Mouse (Mus musculus) lung, postnatal 0 days (tissue): Measurements from ENCODE around the gene Laptm5. TPM values are rescaled to one million over a fixed set of nuclear protein-coding genes. Genes with fewer than 3 reads are reported as not detected.
A peak's percentile ranks its signal among the peaks of the same experiment; 100 is the strongest.

Experiments
- ATAC-seq: fragments of 200-750 bp; cut with Nextera tagmentation; 2 replicates; pipeline ENCODE4 v1.8.0; 2017; ENCODE audit warnings: moderate library complexity
- DNase-seq: peaks from one replicate; pipeline ENCODE4 v3.0.0-alpha.2; 2016; ENCODE audit warnings: low spot score
- H3K27ac ChIP-seq: fragments of 300-500 bp; sonication (generic); 2 replicates; pipeline ENCODE4 v1.5.1; 2014; ENCODE audit warnings: antibody characterized with exemption, mild to moderate bottlenecking, low read length, mixed read lengths
- H3K27me3 ChIP-seq: fragments of 300-500 bp; sonication (generic); replicated peaks from 2 replicates; pipeline ENCODE4 v1.6.1; 2014; ENCODE audit warnings: low read length, mixed read lengths; ENCODE audit not compliant: insufficient read depth
- H3K36me3 ChIP-seq: fragments of 300-500 bp; sonication (generic); 2 replicates; pipeline ENCODE4 v1.6.1; 2014; ENCODE audit warnings: low read length, mixed read lengths; ENCODE audit not compliant: insufficient read depth
- H3K4me1 ChIP-seq: fragments of 300-500 bp; sonication (generic); 2 replicates; pipeline ENCODE4 v1.6.1; 2014; ENCODE audit warnings: antibody characterized with exemption, low read depth, low read length, mixed read lengths; ENCODE audit not compliant: insufficient read depth
- H3K4me2 ChIP-seq: fragments of 300-500 bp; sonication (generic); replicated peaks from 2 replicates; pipeline ENCODE4 v1.6.1; 2014; ENCODE audit warnings: low read depth, mild to moderate bottlenecking, low read length, moderate library complexity, mixed read lengths
- H3K4me3 ChIP-seq: fragments of 300-500 bp; sonication (generic); 2 replicates; pipeline ENCODE4 v1.5.1; 2014; ENCODE audit warnings: low read depth, low read length
- H3K9ac ChIP-seq: fragments of 300-500 bp; sonication (generic); replicated peaks from 2 replicates; pipeline ENCODE4 v1.6.1; 2014; ENCODE audit warnings: low read depth, mild to moderate bottlenecking
- H3K9me3 ChIP-seq: fragments of 300-500 bp; sonication (generic); 2 replicates; pipeline ENCODE4 v1.6.1; 2016; ENCODE audit warnings: low read length, mixed read lengths
- CTCF ChIP-seq: IDR thresholded peaks from 2 replicates; pipeline ENCODE4 v1.5.1; 2016; ENCODE audit warnings: antibody characterized with exemption, mild to moderate bottlenecking
- EP300 ChIP-seq: IDR thresholded peaks from 2 replicates; pipeline ENCODE4 v1.6.1; 2016; ENCODE audit warnings: antibody characterized with exemption, mild to moderate bottlenecking, control low read depth
- WGBS: fragments of 180-500 bp; shearing (Covaris S2); extraction: QIAGEN DNeasy Blood & Tissue Kit; methylation state at CpG from one replicate; pipeline ENCODE4 v1.1.7; 2014; 5-methylcytosine and 5-hydroxymethylcytosine counted together
- polyA plus RNA-seq: library from polyadenylated mRNA; unstranded; fragments of >200 nt; fragmentation: Nextera tagmentation; extraction: Ambion mirVana; gene quantifications from 2 replicates; pipeline ENCODE4 v1.2.1, GENCODE M21; 2015

Gene Laptm5
- polyA plus RNA-seq, 1 experiment from 2014 or later: 98.8 TPM

GRCm38 (mm10) chr4:130874601-130875000 lies 38.3 kb upstream of the Laptm5 start:
- TF ChIP-seq EP300: no peak
- no peak for TF ChIP-seq CTCF
- Histone ChIP-seq H3K36me3 (no peaks in the 10 kb centered on the region), H3K27ac (no peak overlapping the region), H3K27me3 (no peaks in the 10 kb centered on the region), H3K9ac (no peak overlapping the region), H3K4me2 (no peak overlapping the region), H3K4me3 (no peak overlapping the region), H3K4me1 (peaks cover 3% of the 10 kb centered on the region; the same call in 1 of the 2 replicates), H3K9me3 (no peaks in the 10 kb centered on the region)
- ATAC-seq (peak; percentile 61), DNase-seq (peak; percentile 86)
- 14% methylated on average over 10 of the region's 10 CpGs for WGBS

GRCm38 (mm10) chr4:130876016-130876726 lies 36.8 kb upstream of the Laptm5 start:
- Histone ChIP-seq H3K4me2 (no peak overlapping the region), H3K9me3 (no peaks in the 10 kb centered on the region), H3K4me1 (peaks cover 3% of the 10 kb centered on the region; the same call in 1 of the 2 replicates), H3K27ac (no peak overlapping the region), H3K4me3 (no peak overlapping the region), H3K36me3 (no peaks in the 10 kb centered on the region), H3K9ac (no peak overlapping the region), H3K27me3 (no peaks in the 10 kb centered on the region)
- ATAC-seq: no peak
- WGBS: 42% methylated on average over 14 of the region's 14 CpGs
- TF ChIP-seq CTCF (no peak), EP300 (no peak)
- DNase-seq: no peak

DNA sequence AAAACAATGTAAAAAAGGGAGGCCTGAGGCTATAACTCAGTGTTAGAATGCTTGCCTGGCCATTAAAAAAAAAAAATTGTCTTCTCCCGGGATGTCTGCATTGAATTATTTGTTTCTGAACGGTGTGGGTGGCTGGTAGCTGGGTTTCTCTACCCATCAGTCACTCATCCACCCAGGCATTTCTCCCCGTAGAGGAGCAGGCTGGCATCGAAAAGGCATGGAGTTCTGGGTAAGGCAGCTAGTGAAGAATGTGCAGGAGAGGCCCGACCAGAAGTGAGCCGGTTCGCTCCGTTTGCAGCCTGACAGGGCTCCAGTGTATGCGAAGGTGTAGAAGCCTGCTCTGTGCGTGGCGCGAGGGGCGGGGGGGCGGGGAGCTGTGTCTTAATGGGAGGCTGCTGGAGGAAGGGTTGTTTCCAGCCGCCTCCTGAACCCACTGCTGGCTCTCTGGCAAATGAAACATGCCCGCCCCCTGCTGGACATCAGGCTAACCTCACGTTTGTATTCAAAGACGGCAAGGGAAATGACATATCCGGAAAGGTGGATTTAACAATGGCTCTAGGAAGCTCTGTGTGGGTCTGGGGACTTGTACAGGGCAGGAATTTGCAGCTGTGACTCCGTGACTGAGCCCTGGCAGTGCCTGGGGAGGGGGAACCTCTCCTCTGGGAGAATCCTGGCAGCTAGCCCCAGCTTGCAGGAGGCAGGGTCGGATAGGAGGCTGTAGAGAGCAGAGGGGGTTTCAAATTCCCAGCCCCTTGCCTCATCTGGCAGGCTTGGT lies 34.5 kb upstream of the Laptm5 start:
- H3K4me3 ChIP-seq: no peak overlapping the region
- no peak overlapping the region for H3K27ac ChIP-seq
- ATAC-seq (peak; percentile 79), DNase-seq (peak; percentile 91)
- no peaks in the 10 kb centered on the region for H3K9me3 ChIP-seq
- H3K27me3 ChIP-seq: no peaks in the 10 kb centered on the region
- peaks cover 3% of the 10 kb centered on the region; the same call in 1 of the 2 replicates for H3K4me1 ChIP-seq
- 6% methylated on average over 21 of the region's 21 CpGs for WGBS
- H3K36me3 ChIP-seq: no peaks in the 10 kb centered on the region
- H3K9ac ChIP-seq: no peak overlapping the region
- TF ChIP-seq EP300 (no peak), CTCF (peak; percentile 91)
- peak overlapping the region; percentile 35; the same call in 1 of the 2 replicates for H3K4me2 ChIP-seq

- H3K9ac ChIP-seq: no peak overlapping the region
- H3K27ac ChIP-seq: no peak overlapping the region
- WGBS: 79% methylated on average over 1 of the region's 1 CpGs
- H3K36me3 ChIP-seq: no peaks in the 10 kb centered on the region
- no peak for DNase-seq
- H3K4me1 ChIP-seq: peaks cover 3% of the 10 kb centered on the region; the same call in 1 of the 2 replicates
- ATAC-seq: peak; percentile 17
- no peaks in the 10 kb centered on the region for H3K27me3 ChIP-seq
- no peaks in the 10 kb centered on the region for H3K9me3 ChIP-seq
- TF ChIP-seq EP300 (no peak), CTCF (no peak)
- no peak overlapping the region for H3K4me3 ChIP-seq
- H3K4me2 ChIP-seq: no peak overlapping the region
Measured at GRCm38 (mm10) chr4:130879048-130879384, 33.9 kb upstream of the Laptm5 start.

GRCm38 (mm10) chr4:130881336-130881735 lies 31.6 kb upstream of the Laptm5 start:
- DNase-seq (no peak), ATAC-seq (no peak)
- no peak overlapping the region for H3K4me2 ChIP-seq
- no peak for TF ChIP-seq EP300
- no peaks in the 10 kb centered on the region for H3K27me3 ChIP-seq
- H3K4me1 ChIP-seq: no peaks in the 10 kb centered on the region
- H3K36me3 ChIP-seq: no peaks in the 10 kb centered on the region
- no peak overlapping the region for H3K4me3 ChIP-seq
- WGBS: 48% methylated on average over 5 of the region's 5 CpGs
- no peaks in the 10 kb centered on the region for H3K9me3 ChIP-seq
- no peak overlapping the region for H3K27ac ChIP-seq
- H3K9ac ChIP-seq: no peak overlapping the region

GRCm38 (mm10) chr4:130882762-130883161 lies 30.2 kb upstream of the Laptm5 start:
- no peak overlapping the region for H3K4me2 ChIP-seq
- ATAC-seq: no peak
- H3K9me3 ChIP-seq: no peaks in the 10 kb centered on the region
- H3K4me3 ChIP-seq: no peak overlapping the region
- H3K36me3 ChIP-seq: no peaks in the 10 kb centered on the region
- H3K27me3 ChIP-seq: no peaks in the 10 kb centered on the region
- no peak for DNase-seq
- H3K27ac ChIP-seq: no peak overlapping the region
- H3K9ac ChIP-seq: no peak overlapping the region
- 40% methylated on average over 15 of the region's 15 CpGs for WGBS
- TF ChIP-seq CTCF (no peak), EP300 (no peak)
- no peaks in the 10 kb centered on the region for H3K4me1 ChIP-seq
